Mouse (Mus musculus): ENCODE measurements around the gene Emid1.

DNA sequence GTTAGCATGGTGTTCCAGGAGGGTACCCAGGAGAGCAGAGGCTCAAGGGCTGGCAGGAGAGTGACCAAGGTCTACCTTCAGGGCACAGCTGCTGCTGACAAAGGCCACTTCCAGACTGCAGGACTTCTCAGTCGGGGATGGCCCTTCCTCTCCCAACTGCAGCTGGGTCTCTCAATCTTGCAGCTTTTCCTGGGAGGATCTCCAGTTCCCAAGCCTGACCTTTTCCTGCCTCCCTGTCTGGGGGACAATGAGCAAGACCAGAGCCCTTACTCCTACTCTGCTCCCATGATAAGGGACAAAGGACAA is 41.5 kb upstream of the Emid1 start:
- TF ChIP-seq POLR2A (IDR thresholded peaks at IDR 0.05; ENCODE audit: borderline replicate concordance, insufficient read depth, low read length) (no peak), CTCF (IDR thresholded peaks at IDR 0.05; ENCODE audit: borderline replicate concordance, insufficient read depth, low read depth, low read length) (no peak)
